Mouse (Mus musculus) erythroblast, embryonic 14.5 days (primary cell): ENCODE data around the gene Col20a1. TPM values are rescaled to one million over a fixed set of nuclear protein-coding genes. Genes with fewer than 3 reads are reported as not detected.

Experiments
- H3K27me3 ChIP-seq: 2 replicates; pipeline ENCODE4 v1.6.1; 2012; ENCODE audit warnings: inconsistent platforms; ENCODE audit not compliant: control insufficient read depth
- H3K36me3 ChIP-seq: 2 replicates; pipeline ENCODE4 v1.6.1; 2012; ENCODE audit warnings: mild to moderate bottlenecking, inconsistent platforms; ENCODE audit not compliant: control insufficient read depth
- H3K4me1 ChIP-seq: 2 replicates; pipeline ENCODE4 v1.6.1; 2012; ENCODE audit warnings: inconsistent platforms; ENCODE audit not compliant: control insufficient read depth
- H3K4me3 ChIP-seq: replicated peaks from 2 replicates; pipeline ENCODE3; 2012; ENCODE audit warnings: moderate library complexity, mild to moderate bottlenecking, inconsistent platforms
- H3K9me3 ChIP-seq: 2 replicates; pipeline ENCODE4 v1.6.1; 2012; ENCODE audit warnings: low read length, inconsistent platforms, mixed read lengths; ENCODE audit not compliant: control insufficient read depth
- GATA1 ChIP-seq: IDR thresholded peaks from 2 replicates; pipeline ENCODE4 v1.6.1; 2012; ENCODE audit warnings: low read length, inconsistent platforms, mixed read lengths
- TAL1 ChIP-seq: IDR thresholded peaks from 3 replicates; pipeline ENCODE4 v1.6.1; 2012; ENCODE audit warnings: low read length, inconsistent platforms, mixed read lengths
- polyA plus RNA-seq: library from polyadenylated mRNA; stranded (reverse); fragments of >175 nt; gene quantifications from 2 replicates; pipeline ENCODE4 v1.2.3, GENCODE M21; 2012

Col20a1 gene
- polyA plus RNA-seq, 1 experiment = 0.18 TPM

- no peaks in the 10 kb centered on the region for H3K9me3 ChIP-seq
- H3K4me1 ChIP-seq = peaks cover 38% of the 10 kb centered on the region
- peaks cover 7% of the 10 kb centered on the region; the same call in 1 of the 2 replicates for H3K27me3 ChIP-seq
- no peak overlapping the region for H3K4me3 ChIP-seq
- H3K36me3 ChIP-seq = no peaks in the 10 kb centered on the region
- TF ChIP-seq GATA1 (no peak), TAL1 (no peak)
Observed at GRCm38 (mm10) chr2:180962616-180963308, 23.6 kb upstream of the Col20a1 start.

- Histone ChIP-seq H3K27me3 (peaks cover 2% of the 10 kb centered on the region; the same call in 1 of the 2 replicates), H3K9me3 (no peaks in the 10 kb centered on the region), H3K4me3 (no peak overlapping the region), H3K36me3 (peaks cover 3% of the 10 kb centered on the region), H3K4me1 (peaks cover 48% of the 10 kb centered on the region)
- TF ChIP-seq TAL1 (no peak), GATA1 (no peak)
Observed at GRCm38 (mm10) chr2:180963956-180964355, 22.4 kb upstream of the Col20a1 start.

GRCm38 (mm10) chr2:180966092-180966882 lies 20.0 kb upstream of the Col20a1 start:
- H3K4me1 ChIP-seq = peaks cover 51% of the 10 kb centered on the region
- H3K36me3 ChIP-seq = peaks cover 25% of the 10 kb centered on the region
- no peaks in the 10 kb centered on the region for H3K27me3 ChIP-seq
- TF ChIP-seq TAL1 (no peak), GATA1 (no peak)
- H3K4me3 ChIP-seq = peak overlapping the region; percentile 80
- H3K9me3 ChIP-seq = no peaks in the 10 kb centered on the region

- no peak for TF ChIP-seq GATA1
- TF ChIP-seq TAL1 = no peak
- peaks cover 45% of the 10 kb centered on the region for H3K4me1 ChIP-seq
- no peaks in the 10 kb centered on the region for H3K27me3 ChIP-seq
- no peaks in the 10 kb centered on the region for H3K9me3 ChIP-seq
- H3K36me3 ChIP-seq = peaks cover 34% of the 10 kb centered on the region
- H3K4me3 ChIP-seq = peak within 1 kb of the TSS; percentile 80
Observed at GRCm38 (mm10) chr2:180967010-180967763, 19.1 kb upstream of the Col20a1 start, which contains the start of gene Arfgap1. Gene Arfgap1 (plus strand): TSS chr2:180967225.

GRCm38 (mm10) chr2:180981133-180981532 lies 5.2 kb upstream of the Col20a1 start:
- Histone ChIP-seq H3K9me3 (no peaks in the 10 kb centered on the region), H3K4me3 (no peak overlapping the region), H3K4me1 (no peaks in the 10 kb centered on the region; the same call in 1 of the 2 replicates), H3K27me3 (no peaks in the 10 kb centered on the region), H3K36me3 (peaks cover 73% of the 10 kb centered on the region)
- TF ChIP-seq GATA1 (no peak), TAL1 (no peak)

- no peaks in the 10 kb centered on the region for H3K9me3 ChIP-seq
- H3K27me3 ChIP-seq = no peaks in the 10 kb centered on the region
- no peak overlapping the region for H3K4me3 ChIP-seq
- no peaks in the 10 kb centered on the region; the same call in 1 of the 2 replicates for H3K4me1 ChIP-seq
- TF ChIP-seq TAL1 (no peak), GATA1 (no peak)
- peaks cover 28% of the 10 kb centered on the region for H3K36me3 ChIP-seq
Observed at GRCm38 (mm10) chr2:180985635-180986034, 700 bp upstream of the Col20a1 start.

GRCm38 (mm10) chr2:180987001-180987400 lies 666 bp downstream of the Col20a1 start:
- TF ChIP-seq GATA1 (no peak), TAL1 (no peak)
- Histone ChIP-seq H3K27me3 (no peaks in the 10 kb centered on the region), H3K4me3 (no peak overlapping the region), H3K36me3 (peaks cover 14% of the 10 kb centered on the region), H3K4me1 (no peaks in the 10 kb centered on the region; the same call in 1 of the 2 replicates), H3K9me3 (no peaks in the 10 kb centered on the region)

- Histone ChIP-seq H3K9me3 (no peaks in the 10 kb centered on the region), H3K4me3 (no peak overlapping the region), H3K36me3 (peaks cover 9% of the 10 kb centered on the region), H3K4me1 (no peaks in the 10 kb centered on the region; the same call in 1 of the 2 replicates), H3K27me3 (no peaks in the 10 kb centered on the region)
- TF ChIP-seq TAL1 = no peak
- no peak for TF ChIP-seq GATA1
Observed at GRCm38 (mm10) chr2:180987432-180988030, 1.2 kb downstream of the Col20a1 start.
